Mouse (Mus musculus) embryonic facial prominence, embryonic 13.5 days (tissue): ENCODE results near the gene Gramd1a. TPM values are rescaled to one million over a fixed set of nuclear protein-coding genes. Genes with fewer than 3 reads are reported as not detected.

Experiments
- ATAC-seq: fragments of 200-750 bp; cut with Nextera tagmentation; 2 replicates; pipeline ENCODE4 v1.8.0; 2017; ENCODE audit warnings: low read depth; ENCODE audit not compliant: insufficient number of reproducible peaks, insufficient read depth, low FRiP score, low TSS enrichment
- H3K27ac ChIP-seq: fragments of 300-500 bp; sonication (generic); 2 replicates; pipeline ENCODE4 v1.5.1; 2015; ENCODE audit warnings: moderate library complexity, mild to moderate bottlenecking, inconsistent platforms
- H3K27me3 ChIP-seq: fragments of 300-500 bp; sonication (generic); 2 replicates; pipeline ENCODE4 v1.6.1; 2015; ENCODE audit warnings: mild to moderate bottlenecking, inconsistent platforms
- H3K36me3 ChIP-seq: fragments of 300-500 bp; sonication (generic); 2 replicates; pipeline ENCODE4 v1.6.1; 2015; ENCODE audit warnings: mild to moderate bottlenecking, inconsistent platforms
- H3K4me1 ChIP-seq: fragments of 300-500 bp; sonication (generic); 2 replicates; pipeline ENCODE4 v1.6.1; 2015; ENCODE audit warnings: inconsistent platforms
- H3K4me2 ChIP-seq: fragments of 300-500 bp; sonication (generic); 2 replicates; pipeline ENCODE4 v1.6.1; 2015; ENCODE audit warnings: moderate library complexity, mild to moderate bottlenecking, inconsistent platforms
- H3K4me3 ChIP-seq: fragments of 300-500 bp; sonication (generic); 2 replicates; pipeline ENCODE4 v1.5.1; 2015; ENCODE audit warnings: mild to moderate bottlenecking, inconsistent platforms
- H3K9ac ChIP-seq: fragments of 300-500 bp; sonication (generic); 2 replicates; pipeline ENCODE4 v1.6.1; 2015; ENCODE audit warnings: mild to moderate bottlenecking, inconsistent platforms
- H3K9me3 ChIP-seq: fragments of 300-500 bp; sonication (generic); 2 replicates; pipeline ENCODE4 v1.6.1; 2016; ENCODE audit warnings: inconsistent platforms
- WGBS: fragments of 180-500 bp; shearing (Covaris S2); methylation state at CpG from one replicate; pipeline ENCODE4 v1.1.7; 2015; ENCODE audit warnings: mixed read lengths; 5-methylcytosine and 5-hydroxymethylcytosine counted together
- polyA plus RNA-seq: library from polyadenylated mRNA; unstranded; fragments of >200 nt; fragmentation: Nextera tagmentation; extraction: Ambion mirVana; gene quantifications from 2 replicates; pipeline ENCODE4 v1.2.1, GENCODE M21; 2015

Gramd1a gene
- polyA plus RNA-seq, 1 experiment from 2014 or later, result 84.8 TPM

GRCm38 (mm10) chr7:31116721-31117145, 39.0 kb downstream of the Gramd1a start:
- no peak overlapping the region for H3K4me3 ChIP-seq
- ATAC-seq, result no peak
- H3K36me3 ChIP-seq, result no peaks in the 10 kb centered on the region
- H3K4me2 ChIP-seq, result 0 out of 2 replicates have a peak overlapping the region, but pooled peaks have one; percentile 2
- no peaks in the 10 kb centered on the region for H3K9me3 ChIP-seq
- H3K27me3 ChIP-seq, result no peaks in the 10 kb centered on the region
- no peak overlapping the region for H3K9ac ChIP-seq
- peaks cover 20% of the 10 kb centered on the region for H3K4me1 ChIP-seq
- no peak overlapping the region for H3K27ac ChIP-seq
- 48% methylated on average over 16 of the region's 16 CpGs for WGBS

DNA sequence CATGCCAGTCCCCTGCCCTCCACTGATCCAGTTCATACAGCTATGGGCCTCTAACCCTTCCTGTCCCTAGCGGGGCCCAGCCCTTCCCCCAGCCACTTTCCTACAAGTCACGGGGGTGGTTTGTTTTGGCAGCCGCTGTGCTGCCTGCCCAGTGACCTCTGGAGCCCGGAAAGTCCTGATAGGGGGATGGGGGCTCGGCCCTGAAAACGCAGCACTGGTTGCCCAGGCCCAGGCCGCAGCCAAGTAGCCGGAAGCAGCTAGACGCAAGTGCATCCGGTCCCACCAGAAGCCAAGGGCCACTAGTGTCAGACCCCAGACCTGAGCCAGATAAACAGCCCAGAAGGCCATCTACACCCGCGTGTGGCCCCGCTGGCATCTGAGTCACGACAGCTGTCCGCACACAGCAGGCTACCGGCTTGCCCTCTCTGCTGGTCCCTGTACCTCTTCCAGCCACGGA, 40.1 kb downstream of the Gramd1a start:
- Histone ChIP-seq H3K9me3 (no peaks in the 10 kb centered on the region), H3K27me3 (no peaks in the 10 kb centered on the region), H3K36me3 (no peaks in the 10 kb centered on the region), H3K4me2 (peak overlapping the region; percentile 47), H3K4me3 (peak overlapping the region; percentile 20; the same call in 1 of the 2 replicates), H3K4me1 (peaks cover 14% of the 10 kb centered on the region), H3K27ac (peak overlapping the region; percentile 33; the same call in 1 of the 2 replicates), H3K9ac (0 out of 2 replicates have a peak overlapping the region, but pooled peaks have one; percentile 44)
- no peak for ATAC-seq
- 18% methylated on average over 17 of the region's 17 CpGs for WGBS

DNA sequence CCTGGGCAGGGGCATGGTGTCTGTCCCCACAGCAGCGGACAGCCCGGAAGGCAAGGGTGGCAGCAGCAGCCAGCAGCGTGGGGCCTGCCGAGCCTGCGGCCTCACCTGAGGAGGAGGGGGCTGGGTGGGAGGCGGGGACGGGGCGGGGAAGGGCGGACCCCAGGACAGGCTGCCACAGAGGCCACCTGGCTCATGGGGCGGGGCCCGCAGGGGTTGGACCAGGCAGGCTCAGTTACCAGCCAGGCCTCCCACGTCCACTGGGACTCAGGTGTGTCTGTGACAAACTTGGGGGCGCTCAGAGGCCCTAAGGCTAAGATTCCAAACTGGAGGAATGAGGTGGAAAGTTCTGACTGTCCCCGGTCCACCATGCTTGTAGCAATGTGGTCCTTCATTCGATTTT, 40.5 kb downstream of the Gramd1a start, which contains the start of gene Hpn:
Gene Hpn, minus strand, starts transcription at position 109 of the 400 bp plus-strand sequence.
- 0 out of 2 replicates have a peak, but pooled peaks have one; percentile 28 for ATAC-seq
- H3K27me3 ChIP-seq, result no peaks in the 10 kb centered on the region
- peak within 1 kb of the TSS; percentile 47 for H3K4me2 ChIP-seq
- H3K9ac ChIP-seq, result 0 out of 2 replicates have a peak within 1 kb of the TSS, but pooled peaks have one; percentile 51
- H3K36me3 ChIP-seq, result no peaks in the 10 kb centered on the region
- H3K4me1 ChIP-seq, result peaks cover 14% of the 10 kb centered on the region
- peak within 1 kb of the TSS; percentile 33; the same call in 1 of the 2 replicates for H3K27ac ChIP-seq
- 12% methylated on average over 15 of the region's 15 CpGs for WGBS
- no peaks in the 10 kb centered on the region for H3K9me3 ChIP-seq
- H3K4me3 ChIP-seq, result peak within 1 kb of the TSS; percentile 20

- H3K9me3 ChIP-seq, result no peaks in the 10 kb centered on the region
- ATAC-seq, result no peak
These were observed 41.0 kb downstream of the Gramd1a start for GRCm38 (mm10) chr7:31114646-31115045.

GRCm38 (mm10) chr7:31113800-31114199, 41.9 kb downstream of the Gramd1a start:
- Histone ChIP-seq H3K36me3 (no peaks in the 10 kb centered on the region), H3K27ac (no peak overlapping the region), H3K4me3 (no peak overlapping the region), H3K4me1 (peaks cover 14% of the 10 kb centered on the region), H3K9me3 (no peaks in the 10 kb centered on the region), H3K27me3 (no peaks in the 10 kb centered on the region), H3K9ac (no peak overlapping the region), H3K4me2 (no peak overlapping the region)
- ATAC-seq, result no peak
- 80% methylated on average over 6 of the region's 6 CpGs for WGBS

More at GRCm38 (mm10) chr7:31114646-31115045, 41.0 kb downstream of the Gramd1a start:
- H3K27ac ChIP-seq, result no peak overlapping the region
- H3K27me3 ChIP-seq, result no peaks in the 10 kb centered on the region
- H3K9ac ChIP-seq, result no peak overlapping the region
- WGBS, result 53% methylated on average over 10 of the region's 10 CpGs
- peaks cover 14% of the 10 kb centered on the region for H3K4me1 ChIP-seq
- H3K36me3 ChIP-seq, result no peaks in the 10 kb centered on the region
- H3K4me2 ChIP-seq, result peak overlapping the region; percentile 47
- peak overlapping the region; percentile 20; the same call in 1 of the 2 replicates for H3K4me3 ChIP-seq

DNA sequence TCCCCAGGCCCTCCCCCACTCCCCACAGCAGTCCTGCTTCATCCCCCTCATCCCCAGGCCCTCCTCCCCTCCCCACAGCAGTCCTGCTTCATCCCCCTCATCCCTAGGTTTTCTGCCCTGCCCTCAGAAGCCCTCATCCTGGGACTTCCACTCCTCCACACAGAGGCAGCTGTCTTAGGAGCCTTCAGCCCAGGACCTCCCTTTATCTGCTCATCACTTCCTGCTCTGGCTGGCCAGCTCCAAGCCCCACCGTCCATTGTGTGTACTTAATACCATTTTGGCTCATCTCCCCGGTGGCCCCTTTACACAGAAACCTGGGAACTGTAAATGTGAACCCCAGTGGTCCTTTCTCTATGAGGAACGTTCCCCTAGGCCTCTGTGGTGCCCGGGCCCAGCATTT, 43.7 kb downstream of the Gramd1a start:
- H3K27ac ChIP-seq, result no peak overlapping the region
- H3K9me3 ChIP-seq, result no peaks in the 10 kb centered on the region
- H3K4me3 ChIP-seq, result no peak overlapping the region
- H3K4me1 ChIP-seq, result peaks cover 14% of the 10 kb centered on the region
- no peak for ATAC-seq
- no peaks in the 10 kb centered on the region for H3K36me3 ChIP-seq
- no peak overlapping the region for H3K9ac ChIP-seq
- H3K4me2 ChIP-seq, result no peak overlapping the region
- 42% methylated on average over 4 of the region's 4 CpGs for WGBS
- no peaks in the 10 kb centered on the region for H3K27me3 ChIP-seq

DNA sequence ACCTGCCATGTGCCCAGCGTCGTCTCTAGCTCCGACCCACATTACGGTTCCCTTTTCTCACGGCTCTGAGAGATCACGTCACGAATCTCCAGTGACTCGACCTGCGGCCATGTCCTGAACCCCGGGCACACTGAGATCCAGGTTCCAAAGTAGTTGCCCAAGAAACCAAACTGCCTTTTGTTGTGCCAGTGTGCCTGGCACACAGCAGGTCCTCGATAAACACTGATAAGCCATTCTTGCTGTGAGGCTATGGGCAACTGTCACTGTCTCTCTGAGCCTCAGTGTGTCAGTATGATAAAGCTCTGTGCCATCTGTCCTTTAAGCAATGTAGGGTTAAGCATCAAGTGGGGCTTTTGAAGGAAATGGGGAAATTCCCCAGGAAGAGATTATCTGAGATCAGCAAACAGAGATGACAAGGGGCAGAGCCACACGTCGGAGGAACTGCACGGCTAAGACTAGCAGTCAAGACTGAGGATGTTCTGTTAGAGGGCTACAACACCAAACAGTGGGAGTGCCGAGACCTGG, 44.8 kb downstream of the Gramd1a start:
- ATAC-seq, result no peak
- H3K27me3 ChIP-seq, result no peaks in the 10 kb centered on the region
- no peak overlapping the region for H3K9ac ChIP-seq
- no peak overlapping the region for H3K4me3 ChIP-seq
- H3K27ac ChIP-seq, result no peak overlapping the region
- WGBS, result 79% methylated on average over 15 of the region's 15 CpGs
- H3K4me2 ChIP-seq, result no peak overlapping the region
- no peaks in the 10 kb centered on the region for H3K36me3 ChIP-seq
- peaks cover 13% of the 10 kb centered on the region for H3K4me1 ChIP-seq
- H3K9me3 ChIP-seq, result no peaks in the 10 kb centered on the region

GRCm38 (mm10) chr7:31109796-31110195, 45.9 kb downstream of the Gramd1a start:
- Histone ChIP-seq H3K27me3 (no peaks in the 10 kb centered on the region), H3K36me3 (no peaks in the 10 kb centered on the region), H3K9ac (no peak overlapping the region), H3K4me3 (no peak overlapping the region), H3K4me1 (peaks cover 2% of the 10 kb centered on the region; the same call in 1 of the 2 replicates), H3K4me2 (no peak overlapping the region), H3K27ac (no peak overlapping the region), H3K9me3 (no peaks in the 10 kb centered on the region)
- ATAC-seq, result no peak
- 85% methylated on average over 5 of the region's 5 CpGs for WGBS

- H3K4me1 ChIP-seq, result no peaks in the 10 kb centered on the region
- no peak overlapping the region for H3K27ac ChIP-seq
- H3K9me3 ChIP-seq, result no peaks in the 10 kb centered on the region
- no peak overlapping the region for H3K4me2 ChIP-seq
- H3K9ac ChIP-seq, result no peak overlapping the region
- no peaks in the 10 kb centered on the region for H3K36me3 ChIP-seq
- H3K4me3 ChIP-seq, result no peak overlapping the region
- H3K27me3 ChIP-seq, result no peaks in the 10 kb centered on the region
- WGBS, result 48% methylated on average over 7 of the region's 7 CpGs
- no peak for ATAC-seq
These were observed 46.6 kb downstream of the Gramd1a start for GRCm38 (mm10) chr7:31109091-31109490.

DNA sequence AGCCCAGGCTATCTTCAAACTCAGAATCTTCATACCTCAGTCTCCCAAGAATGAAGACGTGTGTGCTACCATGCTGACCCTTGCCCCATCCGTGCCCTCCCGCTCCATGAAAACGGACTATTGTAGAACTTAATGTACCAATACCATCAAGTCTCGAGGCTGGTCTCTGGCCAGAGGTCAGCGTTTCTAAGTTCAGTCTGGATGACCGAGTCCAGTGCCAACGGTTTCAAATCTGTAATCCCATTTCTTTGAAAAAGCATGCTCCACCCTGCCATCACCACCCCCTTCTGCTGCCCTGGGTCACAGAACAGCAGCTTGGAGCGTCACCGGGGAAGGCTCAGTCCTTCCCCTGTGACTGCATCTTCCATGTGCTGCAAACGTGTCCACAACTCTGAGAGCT, 47.9 kb downstream of the Gramd1a start:
- no peaks in the 10 kb centered on the region for H3K9me3 ChIP-seq
- H3K27ac ChIP-seq, result no peak overlapping the region
- no peak overlapping the region for H3K4me2 ChIP-seq
- H3K27me3 ChIP-seq, result no peaks in the 10 kb centered on the region
- H3K36me3 ChIP-seq, result no peaks in the 10 kb centered on the region
- WGBS, result 84% methylated on average over 11 of the region's 11 CpGs
- no peak overlapping the region for H3K4me3 ChIP-seq
- H3K9ac ChIP-seq, result no peak overlapping the region
- no peaks in the 10 kb centered on the region for H3K4me1 ChIP-seq
- no peak for ATAC-seq

DNA sequence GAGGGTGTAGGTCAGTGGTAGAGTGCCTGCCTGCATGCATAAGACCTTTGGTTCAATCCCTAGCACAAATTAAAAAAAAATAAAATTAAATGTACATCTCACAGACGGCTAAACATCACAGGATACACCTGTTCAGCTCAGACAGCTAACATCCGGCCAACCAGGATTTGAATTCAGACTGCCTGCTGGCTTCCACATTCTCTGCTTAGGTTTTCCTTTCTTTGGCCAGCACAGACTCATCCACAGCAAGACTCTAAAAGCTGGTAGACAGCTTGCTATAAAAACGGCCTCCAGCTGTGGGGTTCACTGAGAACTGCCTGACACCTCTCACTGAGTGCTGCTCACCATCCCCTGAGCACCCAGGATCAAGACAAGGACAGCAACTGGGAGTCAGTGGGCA, 49.5 kb downstream of the Gramd1a start:
- WGBS, result 61% methylated on average over 3 of the region's 3 CpGs
- no peak for ATAC-seq
- no peak overlapping the region for H3K9ac ChIP-seq

GRCm38 (mm10) chr7:31105061-31105768, 50.5 kb downstream of the Gramd1a start:
- no peak for ATAC-seq
- 59% methylated on average over 15 of the region's 15 CpGs for WGBS
- no peak overlapping the region for H3K9ac ChIP-seq
- H3K4me2 ChIP-seq, result no peak overlapping the region
- H3K36me3 ChIP-seq, result no peaks in the 10 kb centered on the region
- H3K27me3 ChIP-seq, result no peaks in the 10 kb centered on the region
- H3K9me3 ChIP-seq, result no peaks in the 10 kb centered on the region
- H3K4me3 ChIP-seq, result no peak overlapping the region
- H3K4me1 ChIP-seq, result no peaks in the 10 kb centered on the region
- no peak overlapping the region for H3K27ac ChIP-seq

More for the DNA sequence above, 49.5 kb downstream of the Gramd1a start:
- H3K36me3 ChIP-seq, result no peaks in the 10 kb centered on the region
- no peak overlapping the region for H3K4me3 ChIP-seq
- no peaks in the 10 kb centered on the region for H3K4me1 ChIP-seq
- H3K27ac ChIP-seq, result no peak overlapping the region
- no peaks in the 10 kb centered on the region for H3K27me3 ChIP-seq
- H3K9me3 ChIP-seq, result no peaks in the 10 kb centered on the region
- no peak overlapping the region for H3K4me2 ChIP-seq
